Mouse (Mus musculus) adrenal gland, postnatal 4 days (tissue): ENCODE measurements at regions not wholly inside any gene's neighbourhood (a gene's known extent, or its start where the extent isn't known, plus 50 kb on each side); places are given as distances from the start of the nearest gene placed in this dataset.

Experiments used
- DNase-seq, 2 experiments: peaks; one replicate each; pipeline ENCODE4 v3.0.0; 2021 to 2022; ENCODE audit warnings: low spot score in 2 of 2, mixed read lengths in 2 of 2

DNA sequence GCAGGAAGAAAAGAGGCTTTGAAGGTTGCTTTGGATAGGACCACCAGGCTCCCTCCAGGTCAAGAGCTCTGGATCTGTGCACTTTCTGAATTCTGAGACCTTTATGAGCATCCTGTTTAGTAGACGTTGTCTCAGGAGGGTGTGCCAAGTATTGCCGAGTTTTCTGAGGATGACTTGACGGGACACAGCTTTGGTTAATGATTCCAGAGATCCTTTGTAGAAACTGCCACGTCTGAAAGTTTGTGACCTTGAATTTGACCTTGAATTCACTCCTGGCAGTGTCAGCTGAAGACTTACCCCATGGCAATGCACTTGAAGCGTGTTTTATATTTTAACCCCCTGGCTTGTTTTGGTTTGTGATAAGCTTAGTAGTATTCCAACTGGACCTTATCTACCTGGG, 58.0 kb upstream of the Ercc6l2 start:
- no peak for DNase-seq

DNA sequence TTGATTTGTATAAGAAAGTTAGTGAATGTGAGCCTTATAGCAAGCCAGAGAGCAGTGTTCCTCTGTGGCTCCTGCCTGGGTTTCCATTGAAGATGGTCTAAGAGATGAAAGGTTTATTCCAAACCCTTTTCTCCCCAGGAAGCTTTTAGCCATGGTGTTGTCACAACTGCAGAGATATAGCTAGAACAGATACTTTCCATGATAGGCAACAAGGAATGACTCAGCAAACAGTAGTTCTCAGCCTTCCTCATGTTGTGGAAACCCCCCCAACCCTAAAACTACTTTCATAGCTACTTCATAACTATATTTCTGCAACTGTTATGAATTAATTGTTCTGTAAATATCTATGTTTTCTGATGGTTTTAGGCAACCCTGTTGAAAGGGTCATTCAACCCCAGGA, 53.5 kb upstream of the Ercc6l2 start:
- DNase-seq: no peak
